Mouse (Mus musculus): ENCODE data around the gene Hrh2.

The Hrh2 gene

DNA sequence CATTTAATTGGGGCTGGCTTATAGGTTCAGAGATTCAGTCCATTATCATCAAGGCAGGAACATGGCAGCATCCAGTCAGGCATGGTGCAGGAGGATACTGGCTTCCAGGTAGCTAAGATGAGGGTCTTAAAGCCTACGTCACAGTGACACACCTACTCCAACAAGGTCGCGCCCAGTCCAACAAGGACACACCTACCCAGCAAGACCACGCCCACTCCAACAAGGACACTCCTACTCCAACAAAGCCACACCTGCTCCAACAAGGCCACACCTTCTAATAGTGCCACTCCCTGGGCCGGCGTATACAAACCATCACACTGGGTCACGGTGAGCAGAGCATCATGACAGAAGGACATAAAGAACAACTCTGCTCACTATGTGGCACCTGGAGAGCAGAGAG lies 80.1 kb downstream of the Hrh2 start:
- DNase-seq: no peak

DNA sequence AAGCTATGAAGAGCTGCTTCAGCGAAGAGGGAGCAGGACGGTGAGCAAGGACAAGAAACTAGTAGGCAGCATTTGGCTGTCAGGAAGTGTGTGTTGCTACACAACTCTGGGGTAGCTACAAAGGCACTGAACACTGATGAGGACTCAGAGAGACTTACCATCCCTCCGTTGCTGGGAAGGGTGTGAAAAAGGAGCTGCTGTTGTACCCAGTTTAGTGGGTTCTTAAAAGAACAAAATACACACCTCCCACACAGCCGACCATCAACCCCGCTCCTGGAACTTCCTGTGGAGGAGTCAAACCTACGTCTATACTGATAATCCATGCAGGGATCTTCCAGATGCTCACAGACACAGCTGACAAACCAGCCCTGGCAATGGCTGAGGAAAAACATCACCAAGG lies 85.5 kb downstream of the Hrh2 start:
- DNase-seq: no peak

GRCm38 (mm10) chr13:54280366-54280765 lies 88.4 kb downstream of the Hrh2 start:
- DNase-seq: no peak

DNA sequence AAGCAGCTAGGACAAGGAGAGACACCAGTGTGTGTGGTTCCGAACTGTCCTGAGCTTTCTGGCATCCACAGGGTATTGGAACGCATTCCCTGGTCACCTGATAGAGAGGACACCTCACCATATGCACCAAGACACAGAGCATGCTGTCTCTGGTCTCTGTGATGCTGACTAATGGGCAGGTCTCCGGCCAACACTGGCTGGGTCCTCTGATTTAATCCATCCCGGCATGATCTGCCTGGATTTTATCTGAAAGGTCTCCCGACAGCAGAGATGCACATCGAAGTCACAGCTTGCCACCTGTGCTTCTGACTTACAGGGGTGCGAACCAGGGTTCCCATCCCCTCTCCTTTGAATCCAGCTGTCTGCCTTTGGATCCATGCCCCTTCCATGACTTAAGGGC lies 89.2 kb downstream of the Hrh2 start:
- DNase-seq: no peak

- DNase-seq: no peak
These were observed 89.7 kb downstream of the Hrh2 start for GRCm38 (mm10) chr13:54281623-54282022.

GRCm38 (mm10) chr13:54282149-54282860 lies 90.4 kb downstream of the Hrh2 start:
- no peak for DNase-seq

DNA sequence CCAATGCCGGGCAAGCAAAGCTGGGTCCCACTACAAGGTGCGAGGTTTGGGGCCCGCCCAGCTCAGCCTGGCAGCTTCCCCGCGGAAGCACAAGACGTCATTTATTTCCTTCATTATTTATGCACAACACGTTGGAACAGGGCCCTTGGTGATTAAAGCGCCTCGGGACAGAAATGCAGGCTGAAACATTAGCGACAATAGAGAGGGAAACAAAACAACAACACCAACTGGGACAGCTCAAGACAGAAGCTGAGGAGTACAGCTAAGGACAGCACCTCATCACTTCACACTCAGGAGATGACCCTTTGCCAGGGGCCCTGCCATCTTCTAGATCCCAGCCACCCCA lies 90.9 kb downstream of the Hrh2 start:
- DNase-seq: peak; percentile 22
